9 mouse cellular contexts compared by ENCODE assay signal in genomic region chrX:71052115-71052478, GRCm38 (mm10). TPM values are rescaled to one million over a fixed set of nuclear protein-coding genes. Genes with fewer than 3 reads are reported as not detected.
DNase-seq lines count a peak whose midpoint lies in the region; ATAC-seq and TF ChIP-seq lines count a peak whose summit lies in the region.
"Had no signal": no experiment of that assay in that cellular context is flagged by ENCODE, and none has a peak within 500 bp of the region (broad histone marks: within the 10 kb centered on the region; RNA-seq: fewer than 3 reads in every experiment).

No protein-coding gene starts in this region.

- peak overlapping the region; percentile 59; the same call in 1 of the 2 replicates for H3K9ac ChIP-seq in hindbrain, embryonic 11.5 days (ENCODE audit: low read depth, low read length)
- H3K9ac ChIP-seq in lung, embryonic 14.5 days: no peak overlapping the region; the same call in 1 of the 2 replicates

- no peaks in the 10 kb centered on the region for H3K4me1 ChIP-seq in hindbrain, embryonic 11.5 days (replicated peaks; ENCODE audit: control insufficient read depth, insufficient read depth, low read length)
- H3K4me1 ChIP-seq in lung, embryonic 14.5 days (ENCODE audit: insufficient read depth): no peaks in the 10 kb centered on the region
- H3K4me1 ChIP-seq in olfactory bulb, adult 2 months (ENCODE audit: control insufficient read depth, insufficient read depth, low read length): peaks cover 7% of the 10 kb centered on the region

- peaks cover 8% of the 10 kb centered on the region; the same call in 1 of the 2 replicates for H3K27me3 ChIP-seq in hindbrain, embryonic 11.5 days (ENCODE audit: control insufficient read depth, insufficient read depth, low read length)
- peaks cover 6% of the 10 kb centered on the region; the same call in 1 of the 2 replicates for H3K27me3 ChIP-seq in lung, embryonic 14.5 days (ENCODE audit: insufficient read depth, low read length)

- peak; percentile 80 for ATAC-seq in hindbrain, embryonic 11.5 days (ENCODE audit: low FRiP score)
- ATAC-seq in lung, embryonic 14.5 days (ENCODE audit: insufficient read depth): peak; percentile 60

- no peaks in the 10 kb centered on the region for H3K9me3 ChIP-seq in hindbrain, embryonic 11.5 days (ENCODE audit: control insufficient read depth, low read length)
- no peaks in the 10 kb centered on the region for H3K9me3 ChIP-seq in lung, embryonic 14.5 days (ENCODE audit: low read depth, low read length)
- H3K9me3 ChIP-seq: G1E had no signal

- no peaks in the 10 kb centered on the region for H3K36me3 ChIP-seq in hindbrain, embryonic 11.5 days (ENCODE audit: control insufficient read depth, insufficient read depth, low read length)
- no peaks in the 10 kb centered on the region for H3K36me3 ChIP-seq in lung, embryonic 14.5 days (ENCODE audit: insufficient read depth)
- H3K36me3 ChIP-seq: G1E had no signal

- peak overlapping the region; percentile 67 for H3K4me2 ChIP-seq in hindbrain, embryonic 11.5 days (replicated peaks; ENCODE audit: low read depth, low read length)
- peak overlapping the region; percentile 63 for H3K4me2 ChIP-seq in lung, embryonic 14.5 days

- peak overlapping the region; percentile 40 for H3K4me3 ChIP-seq in hindbrain, embryonic 11.5 days (ENCODE audit: low read depth, low read length)
- peak overlapping the region; percentile 45 for H3K4me3 ChIP-seq in lung, embryonic 14.5 days (ENCODE audit: low read depth, low read length)
- H3K4me3 ChIP-seq in olfactory bulb, adult 2 months (ENCODE audit: insufficient read depth, low read depth, low read length): peak overlapping the region; percentile 64

- TF ChIP-seq CTCF in lung, embryonic 14.5 days (IDR thresholded peaks at IDR 0.05; ENCODE audit: low read depth): peak; percentile 58
- TF ChIP-seq CTCF in olfactory bulb, adult 2 months (IDR thresholded peaks at IDR 0.05; ENCODE audit: insufficient read depth, low read depth, low read length): peak; percentile 57; the same call in 1 of the 2 replicates

- H3K27ac ChIP-seq in hindbrain, embryonic 11.5 days (ENCODE audit: low read depth, low read length): peak overlapping the region; percentile 60
- no peak overlapping the region for H3K27ac ChIP-seq in lung, embryonic 14.5 days (ENCODE audit: low read depth)
- peak overlapping the region; percentile 84 for H3K27ac ChIP-seq in olfactory bulb, adult 2 months (ENCODE audit: insufficient read depth, low read depth, low read length)

- 28% methylated on average over 18 of the region's 19 CpGs for WGBS in hindbrain, embryonic 11.5 days
- WGBS in lung, embryonic 14.5 days: 13% methylated on average over 17 of the region's 19 CpGs
- 16% methylated on average over 18 of the region's 19 CpGs for WGBS in olfactory bulb, adult 2 months

- no peak for TF ChIP-seq POLR2A in olfactory bulb, adult 2 months (IDR thresholded peaks at IDR 0.05; ENCODE audit: insufficient read depth, low read depth, low read length)

- DNase-seq in Muller cell, postnatal 12 days (ENCODE audit: inconsistent ontology term): peak; percentile 77
- peak; percentile 94 for DNase-seq in cerebellum, postnatal 10 days
- peak; percentile 42 to 76 for DNase-seq in frontal cortex, postnatal 25 days (ENCODE audit: low spot score in 2 of 2)
- DNase-seq in hindbrain, embryonic 11.5 days (ENCODE audit: low spot score): peak; percentile 85
- peak; percentile 83 to 84 for DNase-seq in layer of hippocampus, postnatal 10 days (ENCODE audit: low spot score in 2 of 2)
- DNase-seq in lung, embryonic 14.5 days: peak; percentile 73
- DNase-seq in urinary bladder, adult 18-20 months (ENCODE audit: low spot score in 2 of 2): peak; percentile 41 to 52

RNA-seq across cellular contexts. Expression of gene Mamld1, which starts 2.0 kb away (rescaled TPM):
- polyA plus RNA-seq in hindbrain, embryonic 11.5 days (2014; fragmentation: Nextera tagmentation; extraction: Ambion mirVana): 5.1 and 5.2 TPM in 2 replicates
- total RNA-seq in layer of hippocampus, postnatal 10 days (2021): 10 to 100 TPM; 10.6 to 12.5 TPM
- polyA plus RNA-seq in lung, embryonic 14.5 days (2014; fragmentation: Nextera tagmentation; extraction: Ambion mirVana): 4.7 and 6.4 TPM in 2 replicates
- not detected in 2 replicates for polyA plus RNA-seq in olfactory bulb, adult 2 months (2012; ENCODE audit: insufficient read depth, insufficient read length, low replicate concordance, missing spikeins)
- total RNA-seq: G1E had no signal
- polyA plus RNA-seq: G1E had no signal
